Mouse (Mus musculus): ENCODE data around the gene 4931440F15Rik. TPM values are rescaled to one million over a fixed set of nuclear protein-coding genes. Genes with fewer than 3 reads are reported as not detected.

Gene 4931440F15Rik
- polyA plus RNA-seq (2021; fragmentation: Nextera tagmentation), result 0.39 and 0.43 TPM in 2 replicates
- long read RNA-seq, experiment 1, partial matches to known transcripts, result 0 of 1 reads
- long read RNA-seq, experiment 1, other reads (novel, unspliced or antisense), result 0 of 1 reads
- long read RNA-seq, experiment 2, partial matches to known transcripts, result 0 of 3 reads
- long read RNA-seq, experiment 2, other reads (novel, unspliced or antisense), result 0 of 3 reads

DNA sequence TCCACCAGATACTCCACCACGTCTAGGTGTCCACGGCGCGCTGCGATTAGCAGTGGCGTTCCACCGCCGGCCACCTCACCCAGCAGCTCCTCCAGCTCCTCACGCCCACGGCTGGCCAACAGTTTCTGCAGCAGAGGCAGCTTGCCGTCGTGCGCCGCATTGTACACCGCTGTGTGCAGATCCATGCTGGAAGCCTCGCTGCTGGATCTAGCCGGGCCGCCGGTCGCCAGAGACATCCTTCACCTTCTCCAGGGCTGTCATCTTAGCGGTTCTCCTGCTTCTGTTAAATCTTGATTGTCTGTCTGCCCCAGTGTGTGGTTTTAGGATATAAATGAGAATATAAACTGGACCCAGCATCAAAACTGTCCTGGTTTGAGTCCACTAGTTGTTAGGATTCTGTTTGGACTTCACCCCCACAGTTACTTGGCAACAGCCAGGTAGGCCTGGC is at the start of gene 4931440F15Rik:
TSS of gene 4931440F15Rik (minus strand) at position 398 of the 448 bp plus-strand sequence.

Other genes with a start within 250 kb of the 4931440F15Rik start
- 48.0 and 52.7 TPM in 2 replicates for gene Rtn4, start 132.7 kb downstream of the 4931440F15Rik start, polyA plus RNA-seq (2021; fragmentation: Nextera tagmentation)
- gene Eml6, start 200.4 kb upstream of the 4931440F15Rik start, polyA plus RNA-seq (2021; fragmentation: Nextera tagmentation), result 1.2 and 1.3 TPM in 2 replicates

All from layer of hippocampus, adult 6 months (tissue).